Mouse (Mus musculus): Measurements from ENCODE around the gene Eps8. TPM values are rescaled to one million over a fixed set of nuclear protein-coding genes. Genes with fewer than 3 reads are reported as not detected.

The Eps8 gene
- polyA plus RNA-seq, 1 experiment from 2014 or later: 8.5 TPM

DNA sequence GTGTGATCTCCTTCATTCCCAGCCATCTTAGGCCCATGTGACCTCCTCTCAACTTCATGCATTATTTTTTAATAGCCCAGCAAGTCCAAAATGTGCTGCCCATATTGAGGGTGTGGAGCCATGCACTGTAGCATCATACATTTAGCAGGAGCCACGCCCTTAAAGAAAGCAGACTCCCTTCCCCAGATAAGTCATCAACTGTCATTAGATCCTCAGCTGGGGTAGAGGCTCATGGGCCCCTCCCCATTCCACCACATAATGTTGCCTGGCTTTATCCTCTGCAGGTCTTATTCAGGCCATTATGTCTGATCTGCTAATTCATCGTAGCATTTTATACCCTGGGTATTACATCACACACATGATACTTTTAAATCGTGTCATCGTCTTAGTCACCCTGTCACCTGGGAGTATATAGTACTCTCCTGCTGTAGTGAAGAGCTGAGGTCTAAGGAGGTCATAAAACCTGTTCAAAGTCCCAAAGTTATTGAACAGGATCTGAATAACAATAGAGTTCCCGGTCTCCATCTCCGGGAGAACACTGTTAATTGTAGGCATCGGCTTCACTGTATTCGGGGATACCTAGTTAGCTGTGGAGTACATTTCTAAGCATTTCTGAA, 57.1 kb downstream of the Eps8 start:
- H3K4me2 ChIP-seq (replicated peaks): no peak overlapping the region
- no peak for ATAC-seq (ENCODE audit: low FRiP score, low read depth)
- H3K9me3 ChIP-seq: peaks cover 3% of the 10 kb centered on the region; the same call in 1 of the 2 replicates
- H3K36me3 ChIP-seq: no peaks in the 10 kb centered on the region
- no peaks in the 10 kb centered on the region for H3K27me3 ChIP-seq (replicated peaks)
- no peaks in the 10 kb centered on the region for H3K4me1 ChIP-seq
- 66% methylated on average over 8 of the region's 8 CpGs for WGBS
- no peak overlapping the region for H3K4me3 ChIP-seq
- no peak overlapping the region for H3K27ac ChIP-seq
- no peak overlapping the region for H3K9ac ChIP-seq

DNA sequence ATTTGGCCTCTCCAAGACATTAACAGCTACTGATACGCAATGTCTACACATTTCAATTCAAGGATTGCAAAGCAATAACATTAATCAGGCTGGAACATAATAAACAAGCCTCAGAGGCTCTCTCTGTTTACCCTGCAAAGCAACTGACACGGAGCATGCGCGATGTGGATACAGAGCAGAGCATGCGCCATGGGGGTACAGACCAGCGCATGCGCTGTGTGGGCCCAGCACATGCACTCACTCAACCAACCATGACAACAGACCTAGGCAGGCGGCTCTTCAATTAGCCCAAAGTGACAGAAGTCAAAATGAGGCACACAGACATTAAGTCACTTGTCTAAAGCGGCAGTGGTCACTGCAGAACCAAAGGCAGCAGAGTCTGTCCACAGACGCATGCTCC, 62.1 kb downstream of the Eps8 start:
- Histone ChIP-seq H3K36me3 (no peaks in the 10 kb centered on the region), H3K27ac (no peak overlapping the region), H3K4me2 (replicated peaks) (no peak overlapping the region), H3K27me3 (replicated peaks) (no peaks in the 10 kb centered on the region), H3K4me1 (no peaks in the 10 kb centered on the region), H3K9me3 (peaks cover 3% of the 10 kb centered on the region; the same call in 1 of the 2 replicates), H3K9ac (no peak overlapping the region), H3K4me3 (no peak overlapping the region)
- no peak for ATAC-seq (ENCODE audit: low FRiP score, low read depth)
- WGBS: 92% methylated on average over 10 of the region's 10 CpGs

DNA sequence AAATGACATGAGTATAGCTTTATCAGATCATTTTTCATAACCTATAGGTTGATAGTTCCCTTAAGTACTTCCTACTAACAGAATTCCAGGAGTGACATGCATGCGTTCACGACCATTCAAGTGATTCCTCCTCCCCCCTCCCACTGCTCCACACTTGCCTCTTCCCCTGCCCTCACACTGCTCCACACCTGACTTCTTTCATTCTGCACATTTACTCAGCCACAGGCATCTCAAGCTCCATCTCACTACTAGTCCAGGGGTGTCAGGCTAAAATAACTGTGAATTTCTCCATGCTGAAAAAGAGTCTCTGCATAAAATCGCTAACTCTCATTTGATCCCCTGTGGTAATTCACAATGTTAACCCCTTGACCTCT, 65.4 kb downstream of the Eps8 start:
- Histone ChIP-seq H3K9ac (no peak overlapping the region), H3K4me1 (no peaks in the 10 kb centered on the region), H3K27me3 (replicated peaks) (no peaks in the 10 kb centered on the region), H3K4me2 (replicated peaks) (no peak overlapping the region), H3K36me3 (no peaks in the 10 kb centered on the region), H3K4me3 (no peak overlapping the region), H3K9me3 (no peaks in the 10 kb centered on the region), H3K27ac (no peak overlapping the region)
- WGBS: 87% methylated on average over 3 of the region's 3 CpGs
- no peak for ATAC-seq (ENCODE audit: low FRiP score, low read depth)

DNA sequence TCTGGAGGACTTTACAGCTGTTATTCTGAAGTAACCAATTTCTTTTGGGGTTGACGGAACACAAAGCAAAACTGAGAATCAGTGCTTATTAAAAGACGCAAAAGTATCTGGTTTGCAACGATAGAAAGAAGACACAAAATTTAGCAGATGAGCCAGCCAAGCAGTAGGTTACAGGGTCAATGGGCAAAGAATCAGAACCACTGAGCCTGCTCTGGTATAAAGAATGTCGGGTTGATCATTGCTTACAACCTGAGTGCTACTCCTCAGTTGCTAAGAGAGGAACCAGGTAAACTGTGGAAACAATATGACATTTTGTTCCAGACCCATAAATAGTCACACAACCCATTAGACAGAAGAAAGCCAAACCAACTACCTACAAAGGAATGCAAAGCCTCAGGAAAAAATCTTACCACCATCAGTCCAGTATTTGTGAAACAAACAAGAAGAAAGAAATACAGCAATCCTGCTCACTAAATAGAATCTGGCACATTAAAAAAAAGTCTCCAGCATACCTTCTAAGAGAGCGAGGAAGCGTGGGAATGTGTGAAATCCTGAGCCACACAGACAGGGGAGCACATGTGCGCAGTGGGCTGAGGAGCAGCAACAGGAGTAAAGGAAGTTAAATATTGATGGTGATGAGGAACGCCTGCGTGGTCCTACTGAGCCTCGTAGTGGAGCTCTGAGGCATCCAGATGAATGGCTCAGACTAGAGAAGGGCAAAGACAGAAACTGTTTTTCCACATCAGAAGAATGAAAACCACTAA, 66.0 kb downstream of the Eps8 start:
- H3K9me3 ChIP-seq: no peaks in the 10 kb centered on the region
- no peak overlapping the region for H3K27ac ChIP-seq
- no peak overlapping the region for H3K4me2 ChIP-seq (replicated peaks)
- WGBS: 88% methylated on average over 10 of the region's 10 CpGs
- H3K4me1 ChIP-seq: no peaks in the 10 kb centered on the region
- no peaks in the 10 kb centered on the region for H3K36me3 ChIP-seq
- H3K27me3 ChIP-seq (replicated peaks): no peaks in the 10 kb centered on the region
- H3K4me3 ChIP-seq: no peak overlapping the region
- no peak for ATAC-seq (ENCODE audit: low FRiP score, low read depth)
- H3K9ac ChIP-seq: no peak overlapping the region

DNA sequence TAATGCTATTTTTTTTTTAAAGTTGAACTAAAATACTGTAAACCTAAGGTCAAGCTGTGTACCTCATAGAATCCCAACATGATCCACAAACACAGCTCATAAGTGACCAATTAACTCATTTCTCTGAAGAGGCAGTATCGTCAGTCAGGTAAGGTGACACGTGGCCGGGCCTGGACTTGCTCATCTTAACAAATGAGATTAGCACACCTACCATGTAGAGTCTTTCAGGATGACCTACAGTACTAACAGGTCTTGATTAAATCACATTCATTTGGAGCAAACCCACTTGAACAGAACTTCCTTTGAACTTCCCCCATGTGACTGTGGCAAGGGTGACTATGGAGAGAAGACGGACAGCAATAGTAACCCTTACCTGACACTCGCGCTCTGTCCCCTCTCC, 66.8 kb downstream of the Eps8 start:
- no peaks in the 10 kb centered on the region for H3K27me3 ChIP-seq (replicated peaks)
- ATAC-seq (ENCODE audit: low FRiP score, low read depth): no peak
- no peaks in the 10 kb centered on the region for H3K36me3 ChIP-seq
- no peak overlapping the region for H3K27ac ChIP-seq
- no peaks in the 10 kb centered on the region for H3K9me3 ChIP-seq
- H3K9ac ChIP-seq: no peak overlapping the region
- no peak overlapping the region for H3K4me2 ChIP-seq (replicated peaks)
- no peaks in the 10 kb centered on the region for H3K4me1 ChIP-seq
- H3K4me3 ChIP-seq: no peak overlapping the region
- 92% methylated on average over 6 of the region's 6 CpGs for WGBS

DNA sequence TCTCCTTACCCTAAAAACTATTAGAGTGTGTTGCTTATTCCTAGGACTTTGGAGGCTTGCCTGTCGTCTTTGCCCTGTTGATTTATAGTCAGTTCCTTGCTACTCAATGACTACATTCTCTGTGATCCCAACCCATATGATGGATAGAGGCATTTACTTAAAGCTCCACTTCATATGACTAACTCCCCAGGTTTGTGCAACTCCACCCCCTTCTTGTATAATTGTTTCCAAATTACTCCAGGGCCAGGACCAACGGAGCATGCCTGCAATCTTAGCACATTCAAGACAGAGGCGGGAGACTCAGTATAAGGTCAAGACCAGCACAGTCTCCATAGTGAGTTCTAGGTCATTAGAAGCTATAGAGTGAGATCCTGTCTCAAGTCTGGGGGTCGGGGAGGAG, 69.4 kb downstream of the Eps8 start:
- Histone ChIP-seq H3K4me2 (replicated peaks) (no peak overlapping the region), H3K36me3 (no peaks in the 10 kb centered on the region), H3K27ac (no peak overlapping the region), H3K27me3 (replicated peaks) (no peaks in the 10 kb centered on the region), H3K9ac (no peak overlapping the region), H3K4me3 (no peak overlapping the region), H3K4me1 (no peaks in the 10 kb centered on the region), H3K9me3 (no peaks in the 10 kb centered on the region)
- 72% methylated on average over 4 of the region's 4 CpGs for WGBS
- ATAC-seq (ENCODE audit: low FRiP score, low read depth): no peak

DNA sequence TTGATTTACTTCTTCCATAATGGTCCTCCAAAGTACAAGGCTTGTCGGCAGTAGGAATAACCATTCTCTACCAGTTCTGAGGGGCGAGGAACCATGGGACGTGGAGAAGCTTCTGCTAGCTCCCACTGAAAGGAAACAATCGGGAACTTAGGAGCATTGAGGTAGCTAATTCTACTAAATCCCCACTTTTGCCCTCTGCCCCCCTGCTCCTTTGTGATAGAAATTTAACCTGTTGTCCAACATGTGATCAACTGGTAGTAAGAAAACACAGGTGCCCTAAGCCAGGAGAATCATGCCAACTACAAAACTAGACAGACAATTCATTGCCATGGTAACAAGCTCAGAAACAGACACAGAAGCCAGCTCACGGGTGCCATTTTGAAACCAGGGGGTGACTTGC, 71.6 kb downstream of the Eps8 start:
- H3K27ac ChIP-seq: no peak overlapping the region
- H3K9me3 ChIP-seq: no peaks in the 10 kb centered on the region
- ATAC-seq (ENCODE audit: low FRiP score, low read depth): no peak
- H3K4me2 ChIP-seq (replicated peaks): no peak overlapping the region
- H3K36me3 ChIP-seq: no peaks in the 10 kb centered on the region
- H3K4me1 ChIP-seq: no peaks in the 10 kb centered on the region
- H3K9ac ChIP-seq: no peak overlapping the region
- no peaks in the 10 kb centered on the region for H3K27me3 ChIP-seq (replicated peaks)
- no peak overlapping the region for H3K4me3 ChIP-seq
- 88% methylated on average over 5 of the region's 5 CpGs for WGBS

DNA sequence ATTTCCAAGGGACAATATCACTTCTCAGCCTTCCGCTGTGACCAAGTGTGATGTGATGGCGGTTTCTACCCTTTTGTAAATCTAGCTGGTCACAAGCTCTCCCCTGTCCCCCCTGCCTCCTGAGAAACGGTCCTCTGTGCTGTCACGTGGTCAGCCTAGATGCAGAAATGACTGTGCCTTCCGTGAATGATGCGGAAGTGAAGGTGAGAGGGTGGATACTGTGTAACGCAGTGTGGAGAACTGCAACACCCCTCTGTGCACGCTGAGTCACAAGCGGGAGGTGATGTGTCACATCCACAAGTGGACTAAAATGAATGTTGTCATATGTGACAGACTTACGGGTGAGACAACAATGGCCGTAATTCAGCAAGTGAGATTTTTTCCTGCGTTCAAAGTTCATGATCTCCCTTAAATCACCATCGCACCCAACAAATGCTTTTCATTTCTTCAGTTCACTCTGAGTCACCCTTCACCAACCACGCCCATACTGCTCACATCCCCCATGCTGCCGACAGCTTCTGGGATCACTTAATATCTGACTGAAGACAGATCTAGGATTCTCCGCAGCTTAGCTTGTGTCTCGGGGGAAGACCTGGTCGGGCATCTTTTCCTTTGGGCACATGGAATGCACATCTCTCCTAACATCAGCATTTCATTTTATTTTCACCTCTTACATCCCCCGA, 72.3 kb downstream of the Eps8 start:
- 76% methylated on average over 19 of the region's 19 CpGs for WGBS
- no peaks in the 10 kb centered on the region for H3K9me3 ChIP-seq

DNA sequence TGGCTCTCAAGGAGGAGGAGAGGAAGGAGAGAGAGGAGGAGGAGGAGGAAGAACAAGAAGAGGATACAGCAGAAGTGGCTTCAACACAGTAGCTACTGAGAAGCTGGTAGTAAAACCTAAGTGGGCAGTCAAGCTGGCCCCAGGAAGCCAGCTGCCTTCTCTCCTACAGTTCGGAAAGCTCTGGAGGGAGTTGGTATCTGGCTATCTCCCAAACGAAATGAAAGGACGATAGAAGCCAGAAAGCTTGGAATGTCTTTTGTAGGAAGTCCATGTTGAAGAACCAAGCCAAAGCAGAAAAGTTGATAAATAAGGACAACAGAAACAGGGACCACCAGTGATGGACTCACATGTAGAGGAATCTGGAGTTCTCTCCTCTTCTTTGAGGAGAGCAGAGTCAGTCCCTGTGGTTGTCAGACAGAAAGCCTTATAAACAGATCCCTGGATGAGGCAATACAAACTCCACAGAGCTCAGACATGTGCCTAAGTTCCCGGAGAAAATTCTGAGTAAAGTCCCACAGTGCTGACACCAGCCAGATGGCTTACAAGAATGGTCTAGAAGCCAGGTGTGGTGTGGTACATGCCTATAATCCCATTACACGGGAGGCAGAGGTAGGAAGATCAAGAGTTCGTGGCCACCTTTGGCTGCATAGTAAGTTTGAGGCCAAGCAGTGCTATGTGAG, 73.2 kb downstream of the Eps8 start:
- Histone ChIP-seq H3K4me2 (replicated peaks) (no peak overlapping the region), H3K9me3 (no peaks in the 10 kb centered on the region), H3K36me3 (no peaks in the 10 kb centered on the region), H3K27me3 (replicated peaks) (no peaks in the 10 kb centered on the region), H3K4me1 (no peaks in the 10 kb centered on the region), H3K4me3 (no peak overlapping the region), H3K9ac (no peak overlapping the region), H3K27ac (no peak overlapping the region)
- ATAC-seq (ENCODE audit: low FRiP score, low read depth): no peak
- 90% methylated on average over 6 of the region's 6 CpGs for WGBS

More for the DNA sequence above, 72.3 kb downstream of the Eps8 start:
- H3K36me3 ChIP-seq: no peaks in the 10 kb centered on the region
- H3K4me3 ChIP-seq: no peak overlapping the region
- no peak overlapping the region for H3K4me2 ChIP-seq (replicated peaks)
- no peak overlapping the region for H3K9ac ChIP-seq
- H3K4me1 ChIP-seq: no peaks in the 10 kb centered on the region
- no peaks in the 10 kb centered on the region for H3K27me3 ChIP-seq (replicated peaks)
- no peak overlapping the region for H3K27ac ChIP-seq
- ATAC-seq (ENCODE audit: low FRiP score, low read depth): no peak

DNA sequence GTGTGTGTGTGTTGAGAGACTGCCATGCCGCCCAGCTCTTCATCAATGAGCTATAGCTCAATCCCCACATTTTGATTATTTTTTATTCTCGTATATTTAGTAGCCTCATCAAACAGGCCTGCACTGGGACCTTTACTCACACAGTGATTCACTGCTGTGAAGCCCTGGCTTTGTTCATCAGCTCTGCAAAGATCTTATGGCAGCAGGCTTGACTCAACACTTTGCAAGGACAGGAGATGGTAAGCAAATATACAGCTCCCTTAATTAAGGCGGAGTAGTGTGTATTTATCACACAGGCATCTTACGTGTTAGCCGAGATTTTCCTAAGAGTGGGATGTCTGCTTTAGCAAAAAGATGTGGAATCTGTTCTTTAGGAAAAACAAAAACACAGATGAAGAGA, 74.2 kb downstream of the Eps8 start:
- Histone ChIP-seq H3K4me2 (replicated peaks) (no peak overlapping the region), H3K9me3 (no peaks in the 10 kb centered on the region), H3K9ac (no peak overlapping the region), H3K4me1 (no peaks in the 10 kb centered on the region), H3K27ac (no peak overlapping the region), H3K4me3 (no peak overlapping the region), H3K36me3 (no peaks in the 10 kb centered on the region), H3K27me3 (replicated peaks) (no peaks in the 10 kb centered on the region)
- 90% methylated on average over 5 of the region's 5 CpGs for WGBS
- no peak for ATAC-seq (ENCODE audit: low FRiP score, low read depth)

DNA sequence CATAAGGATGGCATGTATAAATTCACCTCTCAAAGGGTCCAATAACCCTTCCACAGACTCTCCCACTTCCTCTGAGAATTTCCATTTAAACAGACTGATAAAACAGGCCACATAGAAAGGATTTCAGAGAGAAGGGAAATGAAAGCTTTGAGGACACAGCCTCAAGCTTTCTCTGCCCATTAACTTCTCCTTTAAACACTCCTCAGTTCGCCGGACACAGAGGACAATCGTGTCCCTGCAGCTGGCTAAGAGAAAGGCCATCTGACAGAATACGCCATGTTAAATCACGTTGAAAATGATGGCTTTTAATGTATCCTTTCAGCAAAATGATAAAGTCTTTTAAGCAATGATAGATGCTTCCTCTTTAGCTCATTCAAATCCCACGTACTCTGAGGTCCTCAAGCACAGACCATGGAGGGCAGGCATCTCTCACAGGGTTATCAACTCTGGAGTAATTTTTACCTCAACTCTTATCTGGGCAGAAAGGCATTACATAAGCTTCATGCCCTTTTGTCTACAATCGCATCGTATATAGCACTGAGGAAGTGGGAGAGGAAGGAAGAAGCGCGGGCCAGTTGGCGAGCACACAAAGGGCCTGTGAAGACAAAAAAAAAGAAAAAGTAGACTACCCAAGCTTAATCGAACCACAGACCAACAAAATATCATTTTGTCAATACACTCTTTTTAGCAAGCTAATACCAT, 77.9 kb downstream of the Eps8 start:
- H3K27ac ChIP-seq: no peak overlapping the region
- no peaks in the 10 kb centered on the region for H3K27me3 ChIP-seq (replicated peaks)
- H3K4me2 ChIP-seq (replicated peaks): no peak overlapping the region
- 85% methylated on average over 12 of the region's 12 CpGs for WGBS
- H3K4me1 ChIP-seq: no peaks in the 10 kb centered on the region
- no peak overlapping the region for H3K4me3 ChIP-seq
- no peaks in the 10 kb centered on the region for H3K9me3 ChIP-seq
- no peaks in the 10 kb centered on the region for H3K36me3 ChIP-seq
- no peak for ATAC-seq (ENCODE audit: low FRiP score, low read depth)
- no peak overlapping the region for H3K9ac ChIP-seq

DNA sequence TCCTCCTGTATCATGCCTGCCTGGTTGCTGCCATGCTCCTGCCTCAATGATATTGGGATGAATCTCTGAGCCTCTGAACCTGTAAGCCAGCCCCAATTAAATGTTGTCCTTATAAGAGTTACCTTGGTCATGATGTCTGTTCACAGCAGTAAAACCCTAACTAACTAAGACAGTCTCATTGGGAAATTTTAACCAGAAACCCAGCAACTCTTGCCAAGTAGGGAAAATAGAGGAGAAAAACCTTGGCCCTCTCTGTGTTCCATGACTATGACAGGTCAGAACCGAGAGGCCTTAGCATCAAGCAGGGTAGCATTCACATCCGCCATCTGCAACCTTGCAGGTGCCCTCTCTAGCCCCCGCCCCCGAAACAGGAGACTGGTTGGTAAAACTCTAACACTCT, 78.6 kb downstream of the Eps8 start:
- Histone ChIP-seq H3K9me3 (no peaks in the 10 kb centered on the region), H3K4me1 (no peaks in the 10 kb centered on the region), H3K4me3 (no peak overlapping the region), H3K27me3 (replicated peaks) (no peaks in the 10 kb centered on the region), H3K9ac (no peak overlapping the region), H3K4me2 (replicated peaks) (no peak overlapping the region), H3K27ac (no peak overlapping the region), H3K36me3 (no peaks in the 10 kb centered on the region)
- no peak for ATAC-seq (ENCODE audit: low FRiP score, low read depth)
- WGBS: 96% methylated on average over 4 of the region's 4 CpGs

All from neural tube, embryonic 12.5 days (tissue).